Mouse (Mus musculus): ENCODE measurements at regions not wholly inside any gene's neighbourhood (a gene's known extent, or its start where the extent isn't known, plus 50 kb on each side); places are given as distances from the start of the nearest gene placed in this dataset.

DNA sequence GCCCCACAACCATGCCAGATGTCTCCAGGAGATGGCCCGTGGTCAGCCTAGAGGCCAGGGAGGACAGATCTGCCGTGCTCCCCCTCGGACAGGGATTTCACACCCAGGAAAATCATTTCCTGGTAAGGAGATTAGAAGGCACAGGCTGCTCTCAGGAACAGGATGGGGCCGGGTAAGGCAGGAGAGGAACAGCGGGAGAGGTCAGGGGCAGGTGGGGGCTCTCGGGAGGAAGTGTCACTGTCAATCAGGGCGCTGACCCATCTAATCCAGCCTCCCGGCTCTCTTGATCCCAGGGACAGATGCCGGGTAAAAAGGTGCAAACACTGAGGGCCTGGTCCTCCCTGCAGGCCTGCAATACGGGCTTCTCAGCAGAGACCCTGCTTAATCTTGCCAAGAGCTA, 183.6 kb downstream of the Inhbb start:
- no peak for TF ChIP-seq POLR2A (IDR thresholded peaks at IDR 0.05; ENCODE audit: extremely low read depth, insufficient read depth, low read length)
- no peak for TF ChIP-seq CTCF (IDR thresholded peaks at IDR 0.05; ENCODE audit: low read depth, low read length)
